Mouse (Mus musculus): ENCODE data around the gene Piwil1. TPM values are rescaled to one million over a fixed set of nuclear protein-coding genes. Genes with fewer than 3 reads are reported as not detected.

Gene Piwil1
- polyA plus RNA-seq, 1 experiment from 2014 or later = not detected

- WGBS = 67% methylated on average over 11 of the region's 11 CpGs
- Histone ChIP-seq H3K4me2 (no peak overlapping the region), H3K9ac (no peak overlapping the region), H3K27ac (ENCODE audit: low read depth) (no peak overlapping the region), H3K27me3 (ENCODE audit: insufficient read depth, low read length) (no peaks in the 10 kb centered on the region), H3K4me1 (ENCODE audit: insufficient read depth) (no peaks in the 10 kb centered on the region), H3K4me3 (ENCODE audit: low read depth, low read length) (no peak overlapping the region), H3K36me3 (ENCODE audit: insufficient read depth) (no peaks in the 10 kb centered on the region), H3K9me3 (ENCODE audit: low read depth, low read length) (no peaks in the 10 kb centered on the region)
- peak; percentile 42 for TF ChIP-seq CTCF (IDR thresholded peaks at IDR 0.05; ENCODE audit: low read depth)
- peak; percentile 15 for DNase-seq
- no peak for ATAC-seq (ENCODE audit: insufficient read depth)
Observed at GRCm38 (mm10) chr5:128732416-128733014, 30.2 kb downstream of the Piwil1 start.

GRCm38 (mm10) chr5:128733955-128734354, 31.6 kb downstream of the Piwil1 start:
- 3% methylated on average over 6 of the region's 6 CpGs for WGBS
- H3K4me1 ChIP-seq (ENCODE audit: insufficient read depth) = no peaks in the 10 kb centered on the region
- H3K27me3 ChIP-seq (ENCODE audit: insufficient read depth, low read length) = no peaks in the 10 kb centered on the region
- no peak overlapping the region for H3K9ac ChIP-seq
- DNase-seq (peak; percentile 88), ATAC-seq (ENCODE audit: insufficient read depth) (peak; percentile 49; the same call in 1 of the 2 replicates)
- no peaks in the 10 kb centered on the region for H3K36me3 ChIP-seq (ENCODE audit: insufficient read depth)
- no peak overlapping the region for H3K27ac ChIP-seq (ENCODE audit: low read depth)
- TF ChIP-seq CTCF (IDR thresholded peaks at IDR 0.05; ENCODE audit: low read depth) = peak; percentile 93
- no peak overlapping the region for H3K4me2 ChIP-seq
- H3K4me3 ChIP-seq (ENCODE audit: low read depth, low read length) = no peak overlapping the region
- no peaks in the 10 kb centered on the region for H3K9me3 ChIP-seq (ENCODE audit: low read depth, low read length)

GRCm38 (mm10) chr5:128735921-128736320, 33.6 kb downstream of the Piwil1 start:
- H3K27ac ChIP-seq (ENCODE audit: low read depth) = no peak overlapping the region
- H3K27me3 ChIP-seq (ENCODE audit: insufficient read depth, low read length) = no peaks in the 10 kb centered on the region
- no peak overlapping the region for H3K4me3 ChIP-seq (ENCODE audit: low read depth, low read length)
- H3K4me1 ChIP-seq (ENCODE audit: insufficient read depth) = no peaks in the 10 kb centered on the region
- ATAC-seq (ENCODE audit: insufficient read depth) (no peak), DNase-seq (no peak)
- no peak overlapping the region for H3K4me2 ChIP-seq
- TF ChIP-seq CTCF (IDR thresholded peaks at IDR 0.05; ENCODE audit: low read depth) = no peak
- H3K9me3 ChIP-seq (ENCODE audit: low read depth, low read length) = no peaks in the 10 kb centered on the region
- H3K9ac ChIP-seq = no peak overlapping the region
- 65% methylated on average over 22 of the region's 22 CpGs for WGBS
- no peaks in the 10 kb centered on the region for H3K36me3 ChIP-seq (ENCODE audit: insufficient read depth)

GRCm38 (mm10) chr5:128739168-128739837, 37.0 kb downstream of the Piwil1 start:
- no peak overlapping the region for H3K4me3 ChIP-seq (ENCODE audit: low read depth, low read length)
- H3K9me3 ChIP-seq (ENCODE audit: low read depth, low read length) = no peaks in the 10 kb centered on the region
- H3K9ac ChIP-seq = no peak overlapping the region
- H3K4me2 ChIP-seq = no peak overlapping the region
- no peaks in the 10 kb centered on the region for H3K36me3 ChIP-seq (ENCODE audit: insufficient read depth)
- DNase-seq (no peak), ATAC-seq (ENCODE audit: insufficient read depth) (no peak)
- TF ChIP-seq CTCF (IDR thresholded peaks at IDR 0.05; ENCODE audit: low read depth) = no peak
- H3K4me1 ChIP-seq (ENCODE audit: insufficient read depth) = no peaks in the 10 kb centered on the region
- H3K27ac ChIP-seq (ENCODE audit: low read depth) = no peak overlapping the region
- no peaks in the 10 kb centered on the region for H3K27me3 ChIP-seq (ENCODE audit: insufficient read depth, low read length)
- 32% methylated on average over 17 of the region's 17 CpGs for WGBS

- no peak for ATAC-seq (ENCODE audit: insufficient read depth)
- DNase-seq = no peak
- H3K9me3 ChIP-seq (ENCODE audit: low read depth, low read length) = no peaks in the 10 kb centered on the region
Observed at GRCm38 (mm10) chr5:128739838-128740171, 37.5 kb downstream of the Piwil1 start.

GRCm38 (mm10) chr5:128744351-128744750, 42.0 kb downstream of the Piwil1 start:
- Histone ChIP-seq H3K4me2 (no peak overlapping the region), H3K9me3 (ENCODE audit: low read depth, low read length) (no peaks in the 10 kb centered on the region), H3K4me1 (ENCODE audit: insufficient read depth) (no peaks in the 10 kb centered on the region), H3K9ac (no peak overlapping the region), H3K27ac (ENCODE audit: low read depth) (no peak overlapping the region), H3K36me3 (ENCODE audit: insufficient read depth) (no peaks in the 10 kb centered on the region), H3K27me3 (ENCODE audit: insufficient read depth, low read length) (no peaks in the 10 kb centered on the region), H3K4me3 (ENCODE audit: low read depth, low read length) (no peak overlapping the region)
- 78% methylated on average over 6 of the region's 6 CpGs for WGBS
- ATAC-seq (ENCODE audit: insufficient read depth) (no peak), DNase-seq (no peak)
- no peak for TF ChIP-seq CTCF (IDR thresholded peaks at IDR 0.05; ENCODE audit: low read depth)

More at GRCm38 (mm10) chr5:128739838-128740171, 37.5 kb downstream of the Piwil1 start:
- Histone ChIP-seq H3K36me3 (ENCODE audit: insufficient read depth) (no peaks in the 10 kb centered on the region), H3K27me3 (ENCODE audit: insufficient read depth, low read length) (no peaks in the 10 kb centered on the region), H3K4me2 (no peak overlapping the region), H3K4me1 (ENCODE audit: insufficient read depth) (no peaks in the 10 kb centered on the region), H3K27ac (ENCODE audit: low read depth) (no peak overlapping the region), H3K9ac (no peak overlapping the region), H3K4me3 (ENCODE audit: low read depth, low read length) (no peak overlapping the region)
- peak; percentile 27; the same call in 1 of the 2 replicates for TF ChIP-seq CTCF (IDR thresholded peaks at IDR 0.05; ENCODE audit: low read depth)
- 32% methylated on average over 8 of the region's 8 CpGs for WGBS

GRCm38 (mm10) chr5:128745206-128745605, 42.9 kb downstream of the Piwil1 start:
- WGBS = 69% methylated on average over 9 of the region's 9 CpGs
- no peak overlapping the region for H3K4me3 ChIP-seq (ENCODE audit: low read depth, low read length)

More at GRCm38 (mm10) chr5:128745206-128745605, 42.9 kb downstream of the Piwil1 start:
- Histone ChIP-seq H3K4me2 (no peak overlapping the region), H3K36me3 (ENCODE audit: insufficient read depth) (no peaks in the 10 kb centered on the region), H3K27me3 (ENCODE audit: insufficient read depth, low read length) (no peaks in the 10 kb centered on the region), H3K9me3 (ENCODE audit: low read depth, low read length) (no peaks in the 10 kb centered on the region), H3K9ac (no peak overlapping the region), H3K4me1 (ENCODE audit: insufficient read depth) (no peaks in the 10 kb centered on the region), H3K27ac (ENCODE audit: low read depth) (no peak overlapping the region)
- TF ChIP-seq CTCF (IDR thresholded peaks at IDR 0.05; ENCODE audit: low read depth) = no peak
- ATAC-seq (ENCODE audit: insufficient read depth) = no peak
- no peak for DNase-seq
